Mouse (Mus musculus): ENCODE measurements around the gene Olfr461.

GRCm38 (mm10) chr6:40588346-40588745 lies 33.5 kb upstream of the Olfr461 start:
- TF ChIP-seq CTCF (IDR thresholded peaks at IDR 0.05; ENCODE audit: control insufficient read depth, insufficient read depth, insufficient replicate concordance, low read depth, low read length) (no peak), POLR2A (IDR thresholded peaks at IDR 0.05; ENCODE audit: control insufficient read depth, low read depth, low read length) (no peak)
